Mouse (Mus musculus) lung, embryonic 14.5 days (tissue): ENCODE results near the gene Sirt4. TPM values are rescaled to one million over a fixed set of nuclear protein-coding genes. Genes with fewer than 3 reads are reported as not detected.
"Not testable (repeated sequence)": the region's sequence is repeated elsewhere in the genome, so short reads cannot be mapped to it uniquely, and the experiment has no call there.

Experiments
- ATAC-seq: fragments of 200-750 bp; cut with Nextera tagmentation; 2 replicates; pipeline ENCODE4 v1.8.0; 2017; ENCODE audit warnings: mild to moderate bottlenecking, moderate TSS enrichment, moderate library complexity; ENCODE audit not compliant: insufficient read depth
- DNase-seq: peaks from one replicate; pipeline ENCODE4 v3.0.0-alpha.2; 2015
- H3K27ac ChIP-seq: fragments of 300-500 bp; sonication (generic); 2 replicates; pipeline ENCODE4 v1.5.1; 2014; ENCODE audit warnings: low read depth, mild to moderate bottlenecking, moderate library complexity
- H3K27me3 ChIP-seq: fragments of 300-500 bp; sonication (generic); 2 replicates; pipeline ENCODE4 v1.6.1; 2014; ENCODE audit warnings: low read length, control low read depth; ENCODE audit not compliant: insufficient read depth
- H3K36me3 ChIP-seq: fragments of 300-500 bp; sonication (generic); 2 replicates; pipeline ENCODE4 v1.6.1; 2014; ENCODE audit warnings: control low read depth; ENCODE audit not compliant: insufficient read depth
- H3K4me1 ChIP-seq: fragments of 300-500 bp; sonication (generic); 2 replicates; pipeline ENCODE4 v1.6.1; 2014; ENCODE audit warnings: antibody characterized with exemption, control low read depth; ENCODE audit not compliant: insufficient read depth
- H3K4me2 ChIP-seq: fragments of 300-500 bp; sonication (generic); 2 replicates; pipeline ENCODE4 v1.6.1; 2014; ENCODE audit warnings: mild to moderate bottlenecking
- H3K4me3 ChIP-seq: fragments of 300-500 bp; sonication (generic); 2 replicates; pipeline ENCODE4 v1.5.1; 2014; ENCODE audit warnings: low read depth, low read length
- H3K9ac ChIP-seq: fragments of 300-500 bp; sonication (generic); 2 replicates; pipeline ENCODE4 v1.6.1; 2014
- H3K9me3 ChIP-seq: fragments of 300-500 bp; sonication (generic); 2 replicates; pipeline ENCODE4 v1.6.1; 2016; ENCODE audit warnings: low read depth, low read length, control low read depth
- CTCF ChIP-seq: IDR thresholded peaks from 2 replicates; pipeline ENCODE4 v1.5.1; 2016; ENCODE audit warnings: antibody characterized with exemption, low read depth
- WGBS: fragments of 180-500 bp; shearing (Covaris S2); extraction: QIAGEN DNeasy Blood & Tissue Kit; methylation state at CpG from one replicate; pipeline ENCODE4 v1.1.7; 2014; 5-methylcytosine and 5-hydroxymethylcytosine counted together
- polyA plus RNA-seq: library from polyadenylated mRNA; unstranded; fragments of >200 nt; fragmentation: Nextera tagmentation; extraction: Ambion mirVana; gene quantifications from 2 replicates; pipeline ENCODE4 v1.2.1, GENCODE M21; 2014

Gene Sirt4
- polyA plus RNA-seq, 1 experiment from 2014 or later, result 23.9 TPM

GRCm38 (mm10) chr5:115509321-115509761, 24.8 kb upstream of the Sirt4 start:
- peak; percentile 67 for DNase-seq
- Histone ChIP-seq H3K4me1 (peaks cover 25% of the 10 kb centered on the region), H3K36me3 (0 out of 2 replicates have a peak, but pooled peaks cover 6% of the 10 kb centered on the region), H3K27ac (peak overlapping the region; percentile 77), H3K9me3 (no peaks in the 10 kb centered on the region), H3K4me3 (peak overlapping the region; percentile 95), H3K27me3 (no peaks in the 10 kb centered on the region), H3K4me2 (peak overlapping the region; percentile 95), H3K9ac (peak overlapping the region; percentile 30; the same call in 1 of the 2 replicates)
- WGBS, result 33% methylated on average over 15 of the region's 15 CpGs
- ATAC-seq, result no peak
- TF ChIP-seq CTCF, result no peak

DNA sequence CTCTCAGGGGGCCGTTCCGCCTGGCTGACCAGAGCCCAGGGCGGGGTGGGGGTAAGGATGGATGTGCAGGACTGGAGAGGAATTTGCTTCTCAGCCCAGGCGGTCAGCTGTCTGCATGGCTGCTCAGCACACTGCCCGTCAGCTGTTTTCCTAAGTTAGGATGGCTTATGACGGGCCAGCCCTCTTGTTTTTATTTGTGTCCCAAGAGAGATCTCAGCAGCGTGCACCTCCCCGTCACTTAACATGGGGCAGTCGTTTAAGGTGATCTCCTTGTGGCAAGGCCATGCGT, 24.3 kb upstream of the Sirt4 start:
- DNase-seq, result peak; percentile 43
- WGBS, result 32% methylated on average over 10 of the region's 10 CpGs
- H3K4me1 ChIP-seq, result peaks cover 20% of the 10 kb centered on the region
- H3K9ac ChIP-seq, result peak overlapping the region; percentile 89
- ATAC-seq, result peak; percentile 42
- no peaks in the 10 kb centered on the region for H3K27me3 ChIP-seq
- no peak for TF ChIP-seq CTCF
- peak overlapping the region; percentile 77; the same call in 1 of the 2 replicates for H3K27ac ChIP-seq
- H3K4me2 ChIP-seq, result peak overlapping the region; percentile 95
- no peaks in the 10 kb centered on the region for H3K9me3 ChIP-seq
- H3K36me3 ChIP-seq, result 0 out of 2 replicates have a peak, but pooled peaks cover 6% of the 10 kb centered on the region
- H3K4me3 ChIP-seq, result peak overlapping the region; percentile 95

DNA sequence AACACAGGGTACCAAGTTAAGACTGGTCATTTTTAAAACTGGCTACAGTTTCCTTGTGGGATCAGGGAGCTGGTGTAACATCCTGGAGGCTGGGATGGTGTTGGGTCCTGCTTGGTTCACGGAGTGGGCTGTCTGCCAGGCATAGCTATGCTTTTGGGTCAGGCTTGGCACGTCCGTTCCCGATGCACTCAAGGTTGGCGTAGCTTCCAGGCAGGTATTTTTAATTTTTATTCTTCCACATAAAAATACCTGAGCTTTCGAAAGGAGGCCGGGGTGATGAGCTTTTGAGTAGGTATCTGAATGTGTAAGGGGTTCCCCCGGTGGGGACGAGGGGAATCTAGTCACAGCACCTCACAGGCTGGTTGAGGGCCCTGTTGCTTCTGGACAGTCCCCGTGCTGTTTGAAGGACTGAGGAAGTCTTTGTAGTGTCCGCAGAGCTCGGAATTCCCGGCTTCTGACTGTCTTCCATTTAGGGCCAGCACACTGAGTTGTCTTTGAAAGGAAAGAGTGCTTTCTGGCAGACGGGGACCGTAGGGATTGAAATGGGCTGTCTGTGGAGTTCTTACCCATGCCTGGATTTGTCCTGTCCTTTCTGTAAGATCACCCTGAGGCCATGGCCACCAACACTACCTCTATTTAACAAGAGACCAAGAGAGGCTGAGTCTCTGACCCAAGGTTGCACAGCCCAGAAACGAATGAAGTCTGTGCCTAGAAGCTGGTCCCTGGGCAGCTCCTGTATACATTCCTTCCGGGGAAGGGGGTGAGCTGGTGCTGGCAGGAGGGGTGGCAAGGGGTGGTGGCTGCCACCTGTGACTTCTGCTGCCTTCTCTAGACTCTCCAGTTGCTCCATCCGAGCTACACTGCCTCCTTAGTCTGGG, 23.7 kb upstream of the Sirt4 start:
- H3K4me1 ChIP-seq, result peaks cover 20% of the 10 kb centered on the region
- no peak; the same call in 1 of the 2 replicates for ATAC-seq
- WGBS, result 36% methylated on average over 18 of the region's 18 CpGs

DNA sequence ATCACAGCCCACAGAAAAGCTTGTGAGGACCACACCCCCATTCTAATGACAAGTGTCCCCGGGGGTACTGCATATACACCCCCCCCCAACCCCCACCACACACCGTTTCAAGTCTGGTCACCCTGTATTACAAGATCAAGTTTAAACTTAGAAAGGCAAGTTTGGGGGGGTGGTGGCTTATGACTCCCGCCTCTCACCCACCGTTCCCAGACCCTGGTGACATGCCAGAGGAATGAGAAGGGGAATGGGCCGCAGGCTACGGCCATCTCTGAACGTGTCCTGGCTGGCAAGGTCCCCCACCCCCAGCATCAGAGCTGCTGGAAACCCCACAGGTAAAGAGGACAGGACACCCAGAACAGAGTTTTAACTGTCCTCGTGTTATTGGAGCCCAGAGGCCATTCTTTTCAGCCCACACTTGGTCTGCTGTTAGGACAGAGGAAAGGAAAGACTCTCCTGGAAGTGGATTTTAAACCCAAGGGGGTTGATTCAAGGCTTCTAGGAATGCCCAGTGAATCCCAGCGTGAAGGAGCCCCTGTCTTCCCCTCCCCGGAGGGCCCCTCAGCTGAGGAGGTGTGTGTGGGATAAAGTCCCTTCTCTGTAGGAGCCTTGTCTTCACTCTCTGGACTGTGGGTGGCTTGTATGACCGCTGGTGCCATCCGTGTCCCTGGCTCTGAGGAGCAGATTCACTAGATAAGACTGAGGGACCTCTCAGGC, 22.9 kb upstream of the Sirt4 start:
- 0 out of 2 replicates have a peak, but pooled peaks have one; percentile 1 for ATAC-seq
- 11% methylated on average over 12 of the region's 12 CpGs for WGBS
- Histone ChIP-seq H3K4me2 (peak overlapping the region; percentile 95), H3K36me3 (no peaks in the 10 kb centered on the region), H3K9ac (peak overlapping the region; percentile 89), H3K27ac (no peak overlapping the region), H3K27me3 (no peaks in the 10 kb centered on the region), H3K4me1 (peaks cover 20% of the 10 kb centered on the region), H3K4me3 (peak overlapping the region; percentile 95), H3K9me3 (no peaks in the 10 kb centered on the region)
- TF ChIP-seq CTCF, result no peak
- peak; percentile 37 for DNase-seq

More for the DNA sequence above, 23.7 kb upstream of the Sirt4 start:
- Histone ChIP-seq H3K27ac (peak overlapping the region; percentile 77; the same call in 1 of the 2 replicates), H3K9me3 (no peaks in the 10 kb centered on the region), H3K36me3 (0 out of 2 replicates have a peak, but pooled peaks cover under 1% of the 10 kb centered on the region), H3K9ac (peak overlapping the region; percentile 89), H3K4me2 (peak overlapping the region; percentile 95), H3K4me3 (peak overlapping the region; percentile 95), H3K27me3 (no peaks in the 10 kb centered on the region)
- peak; percentile 47 for DNase-seq
- TF ChIP-seq CTCF, result no peak

DNA sequence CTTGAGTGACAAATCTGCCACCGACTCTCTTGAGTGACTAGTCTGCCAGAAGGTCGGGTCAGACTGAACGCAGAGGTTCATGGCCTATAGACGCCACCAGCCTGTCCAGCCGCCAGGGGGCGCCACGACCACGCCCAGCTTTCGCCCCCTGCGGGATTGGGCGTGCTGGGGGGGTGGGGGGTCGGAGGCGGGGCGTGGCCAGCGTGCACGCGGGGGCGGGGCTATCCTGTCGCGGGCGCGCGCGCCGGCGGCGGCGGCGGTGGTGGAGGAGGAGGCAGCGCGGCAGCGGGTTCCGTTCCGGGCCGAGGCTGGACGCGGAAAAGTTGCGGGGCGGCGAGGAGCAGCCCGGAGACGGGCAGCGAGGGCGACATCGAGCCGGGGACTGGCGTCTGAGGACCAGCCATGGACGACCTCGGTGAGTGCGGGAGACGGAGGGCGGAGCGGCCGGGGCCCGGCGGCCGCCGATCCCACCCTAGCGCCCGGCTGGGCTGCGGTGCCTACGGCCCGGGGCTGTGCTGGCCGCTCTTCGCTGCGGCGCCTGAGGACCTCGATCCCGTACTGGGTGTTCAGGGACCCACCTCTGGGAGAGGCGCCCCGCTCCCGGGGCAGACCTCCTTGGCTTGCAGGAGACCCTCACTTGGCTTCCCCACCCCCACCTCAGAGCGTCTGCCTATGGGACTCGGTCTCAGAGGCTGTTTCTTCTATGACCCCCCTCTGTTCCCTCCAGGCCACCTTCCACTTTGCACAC, 22.1 kb upstream of the Sirt4 start, which contains the start of gene Pxn:
Pxn (plus strand) TSS at position 223 of the 748 bp plus-strand sequence.
- Histone ChIP-seq H3K9ac (peak within 1 kb of the TSS; percentile 89), H3K4me3 (peak within 1 kb of the TSS; percentile 95), H3K4me1 (peaks cover 20% of the 10 kb centered on the region), H3K27me3 (no peaks in the 10 kb centered on the region), H3K9me3 (no peaks in the 10 kb centered on the region), H3K4me2 (peak within 1 kb of the TSS; percentile 95), H3K27ac (peak within 1 kb of the TSS; percentile 42; the same call in 1 of the 2 replicates), H3K36me3 (no peaks in the 10 kb centered on the region)
- DNase-seq (peak; percentile 95), ATAC-seq (peak; percentile 77)
- under 1% methylated on average over 72 of the region's 74 CpGs for WGBS
- TF ChIP-seq CTCF, result peak; percentile 95

GRCm38 (mm10) chr5:115505617-115506016, 21.1 kb upstream of the Sirt4 start:
- not testable (repeated sequence) for H3K4me2 ChIP-seq, H3K27ac ChIP-seq, H3K4me3 ChIP-seq, H3K9ac ChIP-seq, ATAC-seq, H3K9me3 ChIP-seq, H3K27me3 ChIP-seq, DNase-seq, H3K36me3 ChIP-seq
- 61% methylated on average over 4 of the region's 4 CpGs for WGBS
- peaks cover 20% of the 10 kb centered on the region for H3K4me1 ChIP-seq
